Mouse (Mus musculus) olfactory bulb, adult 2 months (tissue): ENCODE measurements around the gene Notch1.

Experiments used
- CTCF ChIP-seq: fragments of 200-500 bp; IDR thresholded peaks from 2 replicates; pipeline ENCODE4 v1.5.1; 2012; ENCODE audit warnings: low read depth, mild to moderate bottlenecking, low read length, moderate library complexity; ENCODE audit not compliant: insufficient read depth
- POLR2A ChIP-seq: fragments of 200-500 bp; IDR thresholded peaks from 2 replicates; pipeline ENCODE4 v1.6.1; 2012; ENCODE audit warnings: mild to moderate bottlenecking, low read depth, low read length, moderate library complexity; ENCODE audit not compliant: insufficient read depth

DNA sequence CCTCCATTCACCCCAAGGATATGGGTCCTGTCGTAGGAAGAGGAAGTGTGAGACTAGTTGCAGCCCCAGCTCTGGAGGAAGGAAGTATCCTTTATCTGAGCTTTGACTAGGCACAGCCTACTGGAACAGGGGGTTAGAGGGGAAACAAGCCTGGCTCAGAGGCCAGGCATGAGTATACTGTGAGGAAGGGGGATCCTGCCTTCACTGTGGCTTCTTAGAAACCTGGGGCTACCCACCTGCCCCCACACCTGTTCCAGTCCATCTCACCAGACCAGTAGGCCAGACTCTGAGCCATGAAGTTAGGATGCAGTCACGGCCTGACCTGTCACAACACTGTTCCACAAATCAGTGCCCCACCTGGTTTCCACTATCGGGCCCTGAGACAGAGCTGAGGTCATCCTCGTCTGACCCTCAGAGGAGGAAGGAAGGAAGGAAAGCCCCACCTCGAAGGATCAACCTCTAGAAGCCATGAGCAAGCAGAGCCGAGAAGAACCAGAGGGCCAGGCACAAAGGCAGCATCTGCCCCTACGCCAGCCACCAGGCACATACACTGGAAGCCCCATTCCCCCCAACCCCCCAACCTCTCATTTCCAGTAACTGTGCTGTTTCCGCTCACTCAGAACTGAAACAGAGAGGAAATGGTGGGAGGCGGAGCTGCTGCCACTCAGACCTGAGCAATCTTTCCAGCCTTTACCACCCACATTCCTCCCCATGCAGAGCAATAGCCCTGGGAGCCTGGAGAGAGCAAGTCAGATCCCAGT lies 23.3 kb downstream of the Notch1 start:
- no peak for TF ChIP-seq CTCF
- no peak for TF ChIP-seq POLR2A
